Mouse (Mus musculus) ES-E14 (cell line): ENCODE measurements at regions not wholly inside any gene's neighbourhood (a gene's known extent, or its start where the extent isn't known, plus 50 kb on each side); places are given as distances from the start of the nearest gene placed in this dataset.

Source experiments
- CHD2 ChIP-seq: IDR thresholded peaks from 2 replicates; pipeline ENCODE4 v1.6.1; 2014; ENCODE audit warnings: mild to moderate bottlenecking, low read depth, low read length, inconsistent platforms
- HCFC1 ChIP-seq: IDR thresholded peaks from 2 replicates; pipeline ENCODE4 v1.6.1; 2012; ENCODE audit warnings: low read length, inconsistent platforms, borderline replicate concordance; ENCODE audit not compliant: insufficient read depth
- MAFK ChIP-seq: IDR thresholded peaks from 2 replicates; pipeline ENCODE4 v1.6.1; 2014; ENCODE audit warnings: mild to moderate bottlenecking, low read depth, low read length, inconsistent platforms; ENCODE audit not compliant: insufficient read depth
- ZC3H11A ChIP-seq: IDR thresholded peaks from 2 replicates; pipeline ENCODE4 v1.6.1; 2012; ENCODE audit warnings: low read depth, mild to moderate bottlenecking, inconsistent platforms, low read length, borderline replicate concordance
- ZNF384 ChIP-seq: IDR thresholded peaks from 2 replicates; pipeline ENCODE4 v1.6.1; 2012; ENCODE audit warnings: low read depth, low read length, inconsistent platforms

DNA sequence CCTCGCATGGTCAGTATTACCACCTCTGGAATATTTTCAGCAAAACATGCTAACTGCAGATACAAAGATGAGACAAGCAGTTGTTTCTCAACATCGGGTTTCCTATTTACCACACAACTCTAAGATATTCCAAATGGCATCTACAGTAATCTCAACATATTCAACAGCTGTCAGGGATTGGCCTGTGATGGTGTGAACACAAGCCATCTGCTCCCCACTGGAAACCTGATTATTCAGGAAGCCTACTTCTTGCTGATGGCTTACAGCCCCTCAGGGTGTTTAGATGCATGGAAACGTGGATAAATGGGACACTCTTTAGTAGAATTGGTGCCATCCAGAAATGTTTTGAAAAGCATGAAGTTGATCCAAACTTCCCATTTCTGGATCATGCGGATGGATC lies 535.0 kb upstream of the Gcfc2 start:
- TF ChIP-seq MAFK (no peak), ZNF384 (no peak), HCFC1 (no peak), CHD2 (no peak), ZC3H11A (no peak)
